Mouse (Mus musculus) olfactory bulb, adult 2 months (tissue): ENCODE results near the gene Lyrm9.

Source experiments
- CTCF ChIP-seq: fragments of 200-500 bp; IDR thresholded peaks from 2 replicates; pipeline ENCODE4 v1.5.1; 2012; ENCODE audit warnings: low read depth, mild to moderate bottlenecking, low read length, moderate library complexity; ENCODE audit not compliant: insufficient read depth
- POLR2A ChIP-seq: fragments of 200-500 bp; IDR thresholded peaks from 2 replicates; pipeline ENCODE4 v1.6.1; 2012; ENCODE audit warnings: mild to moderate bottlenecking, low read depth, low read length, moderate library complexity; ENCODE audit not compliant: insufficient read depth

DNA sequence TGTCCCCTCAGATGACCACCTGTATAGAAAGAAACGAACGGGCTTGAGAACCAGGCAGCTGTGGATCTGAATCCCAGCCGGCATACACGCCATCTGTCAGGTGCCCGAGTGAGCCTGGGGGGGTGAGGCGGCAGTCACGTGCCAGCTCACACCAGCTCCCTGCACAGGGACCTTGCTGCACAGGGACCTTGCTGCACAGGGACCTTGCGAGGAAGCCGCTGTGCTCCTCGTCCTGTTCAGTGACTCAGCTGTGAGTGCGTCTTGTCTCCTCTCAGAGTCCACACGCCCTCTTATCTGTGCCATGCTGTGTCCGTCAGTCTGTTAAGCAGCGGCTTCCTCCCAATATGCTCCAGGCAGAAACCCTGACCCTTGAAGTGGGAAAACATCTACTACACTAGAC is 13.1 kb downstream of the Lyrm9 start:
- TF ChIP-seq CTCF, result no peak
- no peak for TF ChIP-seq POLR2A
